Mouse (Mus musculus): ENCODE measurements around the gene Steap4.
"Not testable (repeated sequence)": the region's sequence is repeated elsewhere in the genome, so short reads cannot be mapped to it uniquely, and the experiment has no call there.

Gene Steap4

DNA sequence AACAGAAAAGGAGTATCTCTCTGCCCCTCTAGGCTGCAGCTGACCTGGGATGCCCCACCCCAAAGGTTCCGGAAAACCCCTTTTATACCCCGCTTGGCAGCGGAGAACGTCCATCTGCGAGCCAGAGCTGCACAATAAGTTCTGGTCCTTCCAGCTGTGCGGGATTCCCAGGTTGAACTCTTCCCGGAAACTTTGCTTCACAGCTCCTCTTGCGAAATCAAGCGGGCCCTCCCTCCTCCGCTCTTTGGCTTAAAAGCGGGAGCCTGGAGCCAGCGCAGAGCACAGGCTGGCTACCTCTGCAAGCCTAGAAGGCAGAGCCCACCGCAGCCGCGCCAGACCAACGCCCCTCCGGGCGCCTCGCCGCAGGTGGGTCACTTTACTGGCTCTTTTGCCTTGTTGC, at the start of gene Steap4:
Gene Steap4, plus strand, starts transcription at position 282 of the 400 bp plus-strand sequence.
- peak; percentile 34 for DNase-seq (ENCODE audit: low read depth)

GRCm38 (mm10) chr5:7911975-7912374, 48.3 kb upstream of the Steap4 start:
- no peak for DNase-seq (ENCODE audit: low read depth)

- no peak for DNase-seq (ENCODE audit: low read depth)
Observed at GRCm38 (mm10) chr5:7917501-7918295, 42.6 kb upstream of the Steap4 start.

DNA sequence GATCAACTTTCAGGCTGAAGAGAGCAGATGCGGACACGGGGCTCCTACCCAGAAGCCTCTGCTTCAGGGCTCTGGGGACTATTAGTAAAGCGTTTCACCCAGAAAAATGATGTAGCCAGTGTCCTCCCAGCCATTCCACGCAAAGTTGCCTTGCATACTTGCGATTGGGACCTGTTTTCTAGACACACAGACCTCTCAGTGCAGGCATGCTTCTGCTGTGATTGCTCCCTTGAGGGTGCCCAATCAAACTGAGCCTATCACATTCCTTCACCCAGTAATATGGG, 42.0 kb upstream of the Steap4 start:
- DNase-seq (ENCODE audit: low read depth) = no peak

- DNase-seq (ENCODE audit: low read depth) = no peak
Observed at GRCm38 (mm10) chr5:7919681-7920080, 40.6 kb upstream of the Steap4 start.

GRCm38 (mm10) chr5:7922751-7923150, 37.5 kb upstream of the Steap4 start:
- no peak for DNase-seq (ENCODE audit: low read depth)

GRCm38 (mm10) chr5:7923666-7924065, 36.6 kb upstream of the Steap4 start:
- DNase-seq (ENCODE audit: low read depth) = no peak

GRCm38 (mm10) chr5:7932234-7933221, 27.7 kb upstream of the Steap4 start:
- no peak for DNase-seq (ENCODE audit: low read depth)

- DNase-seq (ENCODE audit: low read depth) = not testable (repeated sequence)
Observed at GRCm38 (mm10) chr5:7933495-7933894, 26.8 kb upstream of the Steap4 start.

DNA sequence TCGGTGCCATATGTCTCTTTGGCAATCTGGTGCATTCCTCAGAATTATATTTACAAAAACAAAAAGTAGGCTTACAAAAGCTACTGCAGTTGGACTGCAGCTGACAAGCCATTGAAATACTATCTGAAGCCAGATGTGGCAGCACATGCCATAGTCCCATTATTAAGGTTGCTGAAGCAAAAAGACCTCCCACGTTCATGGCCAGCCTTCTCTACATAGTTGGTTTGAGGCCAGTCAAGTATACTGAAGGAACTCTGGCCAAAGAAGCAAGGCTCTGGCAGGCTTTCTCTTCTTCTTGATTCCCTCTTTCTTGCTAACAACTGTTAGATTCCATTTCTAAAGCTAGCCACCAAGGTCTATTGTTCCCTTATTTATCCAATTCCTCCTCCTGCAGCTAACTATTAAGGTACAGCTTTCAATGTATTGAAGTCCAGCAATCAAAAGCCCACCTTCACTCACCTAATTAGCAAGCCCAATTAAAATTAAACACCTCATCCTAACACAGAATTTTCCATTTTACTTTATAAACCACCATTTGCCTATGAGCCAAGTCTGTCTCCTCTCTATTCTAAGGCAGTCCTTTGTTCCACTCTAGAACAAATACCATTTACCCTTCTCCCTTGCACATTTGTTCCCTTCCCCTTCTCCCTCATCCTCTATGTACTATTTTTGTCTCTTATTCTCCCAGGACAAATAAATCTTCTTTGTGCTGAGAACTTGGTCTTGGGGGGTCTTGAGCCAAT, 26.2 kb upstream of the Steap4 start:
- DNase-seq (ENCODE audit: low read depth) = peak; percentile 29

- no peak for DNase-seq (ENCODE audit: low read depth)
Observed at GRCm38 (mm10) chr5:7954838-7955237, 5.4 kb upstream of the Steap4 start.

- DNase-seq (ENCODE audit: low read depth) = no peak
Observed at GRCm38 (mm10) chr5:7955371-7955966, 4.8 kb upstream of the Steap4 start.

- no peak for DNase-seq (ENCODE audit: low read depth)
Observed at GRCm38 (mm10) chr5:7958061-7958460, 2.2 kb upstream of the Steap4 start.

DNA sequence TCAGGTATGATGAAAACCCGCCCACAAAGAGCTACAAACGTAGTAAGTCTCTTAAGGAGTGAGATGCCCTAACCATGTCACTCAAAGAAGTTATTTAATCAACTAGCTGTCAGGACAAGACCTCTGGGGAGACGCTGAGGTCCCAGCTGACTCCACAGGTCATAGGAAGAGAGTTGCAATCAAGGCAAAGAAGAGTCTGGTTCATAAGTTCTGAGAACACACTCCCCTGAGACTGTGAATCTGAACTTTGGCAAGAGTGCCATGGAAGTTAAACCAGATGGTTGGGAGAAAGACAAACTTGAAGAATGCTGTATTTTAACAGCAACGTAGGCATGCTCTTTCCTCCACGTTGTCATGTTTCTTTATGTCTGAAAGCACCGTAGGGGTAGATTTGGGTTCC, 971 bp upstream of the Steap4 start:
- no peak for DNase-seq (ENCODE audit: low read depth)

DNA sequence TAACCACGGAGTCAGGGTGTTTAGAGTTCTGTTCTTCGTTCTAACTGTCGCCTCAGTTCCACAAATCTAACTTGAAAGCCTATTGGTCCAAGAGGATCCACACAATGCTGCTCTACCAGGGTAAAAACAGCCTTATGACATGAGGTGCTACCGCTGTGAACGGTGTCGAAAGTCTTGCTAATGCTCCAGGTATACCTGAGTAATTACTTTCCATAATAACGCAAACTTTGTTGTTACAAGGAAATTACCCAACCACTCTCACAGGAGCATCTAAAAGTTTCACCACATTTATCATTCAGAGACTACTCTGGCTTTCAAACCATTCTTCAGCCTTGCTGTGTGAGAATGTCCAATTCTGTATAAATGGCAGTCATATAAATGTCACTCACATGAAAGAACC, 856 bp downstream of the Steap4 start:
- no peak for DNase-seq (ENCODE audit: low read depth)

- peak; percentile 31 for DNase-seq (ENCODE audit: low read depth)
Observed at GRCm38 (mm10) chr5:7965281-7965680, 5.0 kb downstream of the Steap4 start.

- peak; percentile 28 for DNase-seq (ENCODE audit: low read depth)
Observed at GRCm38 (mm10) chr5:7968152-7968551, 7.9 kb downstream of the Steap4 start.

DNA sequence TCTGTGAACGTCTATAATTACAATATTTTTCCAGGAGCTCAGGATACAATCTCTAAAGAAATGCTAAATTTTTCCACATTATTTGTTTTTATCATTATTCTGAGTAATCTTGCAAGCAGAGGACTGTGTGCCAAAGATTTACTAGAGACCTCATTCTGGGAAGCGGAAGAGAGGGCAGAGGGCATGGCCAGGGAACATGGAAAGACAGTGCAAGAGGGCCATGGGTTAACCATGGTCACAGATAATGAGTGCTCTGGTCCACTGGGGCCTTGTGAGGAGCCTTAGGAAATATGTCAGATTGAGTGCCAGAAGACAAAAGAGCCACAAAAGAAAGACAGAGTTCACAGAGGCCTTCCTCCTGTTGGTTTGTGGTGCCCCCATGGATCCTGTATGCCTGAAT, 12.0 kb downstream of the Steap4 start:
- no peak for DNase-seq (ENCODE audit: low read depth)

DNA sequence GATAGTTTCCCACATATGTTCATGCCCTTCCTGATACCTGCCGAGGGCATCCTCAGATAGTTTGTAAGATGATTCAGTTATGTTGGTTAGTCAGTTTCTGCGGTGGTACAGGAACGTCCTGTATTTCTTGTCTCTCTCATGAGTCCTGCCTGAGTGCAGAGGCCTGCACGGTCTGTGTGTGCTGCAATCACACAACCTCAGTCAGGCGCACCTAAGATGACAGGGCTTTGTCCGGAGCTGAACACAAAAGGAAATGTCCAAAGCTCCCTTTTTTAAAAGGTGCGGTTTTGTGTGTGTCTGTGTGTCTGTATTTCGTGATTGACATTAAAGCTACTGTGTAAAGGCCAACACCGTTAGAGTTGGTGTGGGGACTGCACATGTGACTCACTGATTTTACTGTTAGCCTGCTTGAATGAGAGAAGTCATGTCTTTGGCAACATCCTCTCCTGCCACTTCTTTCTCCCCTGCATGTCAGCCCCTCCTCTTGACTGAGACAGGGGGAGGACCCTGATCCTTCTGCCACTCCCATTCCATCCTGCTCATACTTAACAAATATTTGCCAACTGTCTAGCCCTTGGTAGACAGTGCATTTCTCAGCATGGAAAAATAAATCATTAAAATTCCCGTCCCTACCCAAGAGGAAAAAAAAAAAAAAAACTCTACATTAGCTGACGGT, 14.4 kb downstream of the Steap4 start:
- no peak for DNase-seq (ENCODE audit: low read depth)

- DNase-seq (ENCODE audit: low read depth) = no peak
Observed at GRCm38 (mm10) chr5:7980586-7980985, 20.3 kb downstream of the Steap4 start.

GRCm38 (mm10) chr5:7987962-7988361, 27.7 kb downstream of the Steap4 start:
- no peak for DNase-seq (ENCODE audit: low read depth)
